Mouse (Mus musculus) erythroid progenitor cell, adult 5-6 weeks (primary cell): ENCODE measurements around the gene Olfr316. TPM values are rescaled to one million over a fixed set of nuclear protein-coding genes. Genes with fewer than 3 reads are reported as not detected.

Experiments used
- ATAC-seq: replicated peaks from 2 replicates; pipeline ENCODE4 v1.8.0; 2016; ENCODE audit warnings: moderate number of reproducible peaks, mild to moderate bottlenecking, moderate TSS enrichment, inconsistent platforms; ENCODE audit not compliant: poor library complexity, low FRiP score, severe bottlenecking
- total RNA-seq, 2 experiments: library from RNA; stranded (forward) in 1 of 2; stranded (reverse) in 1 of 2; fragments of 150-400 nt in 1 of 2; fragments of 186-747, 209-891 nt in 1 of 2; gene quantifications; 2 replicates each; pipeline versions ENCODE4 v1.2.3 to v1.2.4; 2015 to 2017; ENCODE audit warnings: low replicate concordance in 2 of 2

Gene Olfr316
- total RNA-seq, 2 experiments from 2014 or later = not detected

DNA sequence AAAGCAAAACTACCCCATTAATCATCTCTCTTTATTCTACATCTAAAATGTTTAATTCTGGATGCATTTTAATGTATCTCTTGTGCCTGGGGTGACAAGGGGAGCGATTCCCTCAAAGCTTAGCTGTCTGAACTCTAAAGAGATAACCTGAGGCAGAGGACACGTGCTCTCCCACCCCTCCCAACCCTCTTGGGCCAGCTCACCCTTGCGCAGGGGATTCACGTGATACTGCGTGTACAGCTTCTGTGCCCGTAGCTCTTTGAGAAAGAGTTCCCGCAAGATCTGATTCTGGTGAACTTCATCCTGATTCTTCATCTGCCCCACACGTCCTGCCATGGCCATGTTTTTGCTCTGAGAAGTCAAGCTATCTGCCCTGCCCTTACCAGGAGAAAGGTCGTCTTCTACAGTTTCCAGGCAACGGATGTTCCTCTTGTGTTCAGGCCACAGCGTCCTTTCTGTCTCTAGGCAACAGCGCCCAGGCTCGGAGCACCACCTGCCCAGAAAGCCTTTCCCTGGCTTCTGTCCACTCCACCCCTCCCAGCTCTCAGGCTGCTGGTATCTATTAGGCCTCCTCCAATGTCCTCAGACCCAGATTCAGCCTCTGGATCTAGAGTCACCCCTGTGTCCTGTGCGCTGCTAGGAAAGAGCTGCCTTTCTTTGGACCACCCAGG, 49.2 kb downstream of the Olfr316 start, which contains the start of gene Fam183b:
Gene Fam183b (minus strand): TSS at position 403 of the 671 bp plus-strand sequence.
- no peak for ATAC-seq

- no peak for ATAC-seq
These were observed 51.3 kb downstream of the Olfr316 start for GRCm38 (mm10) chr11:58803871-58804270.

DNA sequence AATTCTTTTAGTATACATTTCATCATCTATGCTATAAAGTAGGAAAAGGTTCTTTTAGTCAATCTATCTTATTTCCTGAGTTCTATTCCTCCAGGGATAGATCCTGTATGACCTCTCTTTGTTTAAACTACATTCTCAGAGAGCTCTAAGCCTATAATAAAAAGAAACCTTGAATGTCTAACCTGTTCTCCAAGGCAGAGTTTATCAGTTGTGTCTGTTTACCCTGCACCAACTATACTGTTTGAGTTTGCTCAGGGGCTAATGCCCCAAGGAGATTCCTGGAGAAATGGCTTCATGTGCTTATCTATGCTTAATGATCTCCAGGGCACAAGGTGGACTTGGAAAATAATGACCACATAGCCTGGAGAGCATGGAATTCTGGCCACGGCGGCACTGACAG, 51.9 kb downstream of the Olfr316 start:
- ATAC-seq = no peak

Other genes starting within 250 kb of the Olfr316 start
- gene Olfr330, start 217.9 kb upstream of the Olfr316 start, total RNA-seq (2015; ENCODE audit: low replicate concordance) = not detected in 2 replicates
- gene Olfr330, start 217.9 kb upstream of the Olfr316 start, total RNA-seq (2017; ENCODE audit: low replicate concordance) = not detected in 2 replicates
- not detected in 2 replicates for gene Olfr329-ps, start 206.3 kb upstream of the Olfr316 start, total RNA-seq (2015; ENCODE audit: low replicate concordance)
- not detected in 2 replicates for gene Olfr329-ps, start 206.3 kb upstream of the Olfr316 start, total RNA-seq (2017; ENCODE audit: low replicate concordance)
- not detected in 2 replicates for gene Olfr328, start 197.1 kb upstream of the Olfr316 start, total RNA-seq (2015; ENCODE audit: low replicate concordance)
- gene Olfr328, start 197.1 kb upstream of the Olfr316 start, total RNA-seq (2017; ENCODE audit: low replicate concordance) = not detected in 2 replicates
- gene Olfr224, start 182.2 kb upstream of the Olfr316 start, total RNA-seq (2015; ENCODE audit: low replicate concordance) = not detected in 2 replicates
- gene Olfr224, start 182.2 kb upstream of the Olfr316 start, total RNA-seq (2017; ENCODE audit: low replicate concordance) = not detected in 2 replicates
- gene Olfr325, start 175.0 kb upstream of the Olfr316 start, total RNA-seq (2015; ENCODE audit: low replicate concordance) = not detected in 2 replicates
- gene Olfr325, start 175.0 kb upstream of the Olfr316 start, total RNA-seq (2017; ENCODE audit: low replicate concordance) = not detected in 2 replicates
- gene Olfr324, start 157.6 kb upstream of the Olfr316 start, total RNA-seq (2015; ENCODE audit: low replicate concordance) = not detected in 2 replicates
- gene Olfr324, start 157.6 kb upstream of the Olfr316 start, total RNA-seq (2017; ENCODE audit: low replicate concordance) = not detected in 2 replicates
- not detected in 2 replicates for gene 2210407C18Rik, start 136.7 kb upstream of the Olfr316 start, total RNA-seq (2015; ENCODE audit: low replicate concordance)
- not detected in 2 replicates for gene 2210407C18Rik, start 136.7 kb upstream of the Olfr316 start, total RNA-seq (2017; ENCODE audit: low replicate concordance)
- not detected in 2 replicates for gene Olfr323, start 122.2 kb upstream of the Olfr316 start, total RNA-seq (2015; ENCODE audit: low replicate concordance)
- gene Olfr323, start 122.2 kb upstream of the Olfr316 start, total RNA-seq (2017; ENCODE audit: low replicate concordance) = not detected in 2 replicates
- gene Trim58, start 112.3 kb upstream of the Olfr316 start, total RNA-seq (2015; ENCODE audit: low replicate concordance) = 56.9 and 65.4 TPM in 2 replicates
- gene Trim58, start 112.3 kb upstream of the Olfr316 start, total RNA-seq (2017; ENCODE audit: low replicate concordance) = 45.0 and 61.1 TPM in 2 replicates
- gene Olfr322, start 94.0 kb upstream of the Olfr316 start, total RNA-seq (2015; ENCODE audit: low replicate concordance) = 0.42 TPM in 1 of 2 replicates, not detected in the other
- 0.77 and 1.9 TPM in 2 replicates for gene Olfr322, start 94.0 kb upstream of the Olfr316 start, total RNA-seq (2017; ENCODE audit: low replicate concordance)
- not detected in 2 replicates for gene Olfr320, start 71.6 kb upstream of the Olfr316 start, total RNA-seq (2015; ENCODE audit: low replicate concordance)
- gene Olfr320, start 71.6 kb upstream of the Olfr316 start, total RNA-seq (2017; ENCODE audit: low replicate concordance) = not detected in 2 replicates
- gene Olfr319, start 53.6 kb upstream of the Olfr316 start, total RNA-seq (2015; ENCODE audit: low replicate concordance) = not detected in 2 replicates
- gene Olfr319, start 53.6 kb upstream of the Olfr316 start, total RNA-seq (2017; ENCODE audit: low replicate concordance) = not detected in 2 replicates
- gene Olfr318, start 28.7 kb upstream of the Olfr316 start, total RNA-seq (2015; ENCODE audit: low replicate concordance) = not detected in 2 replicates
- not detected in 2 replicates for gene Olfr318, start 28.7 kb upstream of the Olfr316 start, total RNA-seq (2017; ENCODE audit: low replicate concordance)
- gene Olfr317, start 13.5 kb upstream of the Olfr316 start, total RNA-seq (2015; ENCODE audit: low replicate concordance) = not detected in 2 replicates
- gene Olfr317, start 13.5 kb upstream of the Olfr316 start, total RNA-seq (2017; ENCODE audit: low replicate concordance) = not detected in 2 replicates
- gene Olfr315, start 20.5 kb downstream of the Olfr316 start, total RNA-seq (2015; ENCODE audit: low replicate concordance) = not detected in 2 replicates
- not detected in 2 replicates for gene Olfr315, start 20.5 kb downstream of the Olfr316 start, total RNA-seq (2017; ENCODE audit: low replicate concordance)
- not detected in 2 replicates for gene Olfr314, start 30.2 kb downstream of the Olfr316 start, total RNA-seq (2015; ENCODE audit: low replicate concordance)
- gene Olfr314, start 30.2 kb downstream of the Olfr316 start, total RNA-seq (2017; ENCODE audit: low replicate concordance) = not detected in 2 replicates
- gene Fam183b, start 49.2 kb downstream of the Olfr316 start, total RNA-seq (2015; ENCODE audit: low replicate concordance) = not detected in 2 replicates
- not detected in 2 replicates for gene Fam183b, start 49.2 kb downstream of the Olfr316 start, total RNA-seq (2017; ENCODE audit: low replicate concordance)
- gene Olfr313, start 62.3 kb downstream of the Olfr316 start, total RNA-seq (2015; ENCODE audit: low replicate concordance) = not detected in 2 replicates
- not detected in 2 replicates for gene Olfr313, start 62.3 kb downstream of the Olfr316 start, total RNA-seq (2017; ENCODE audit: low replicate concordance)
- not detected in 2 replicates for gene Olfr312, start 76.5 kb downstream of the Olfr316 start, total RNA-seq (2015; ENCODE audit: low replicate concordance)
- gene Olfr312, start 76.5 kb downstream of the Olfr316 start, total RNA-seq (2017; ENCODE audit: low replicate concordance) = not detected in 2 replicates
- gene Olfr311, start 86.5 kb downstream of the Olfr316 start, total RNA-seq (2015; ENCODE audit: low replicate concordance) = not detected in 2 replicates
- not detected in 2 replicates for gene Olfr311, start 86.5 kb downstream of the Olfr316 start, total RNA-seq (2017; ENCODE audit: low replicate concordance)
- 11.5 and 13.4 TPM in 2 replicates for gene Gm12258, start 94.4 kb downstream of the Olfr316 start, total RNA-seq (2015; ENCODE audit: low replicate concordance)
- gene Gm12258, start 94.4 kb downstream of the Olfr316 start, total RNA-seq (2017; ENCODE audit: low replicate concordance) = 11.0 and 32.9 TPM in 2 replicates
- 4.3 and 11.3 TPM in 2 replicates for gene 2810021J22Rik, start 114.5 kb downstream of the Olfr316 start, total RNA-seq (2015; ENCODE audit: low replicate concordance)
- gene 2810021J22Rik, start 114.5 kb downstream of the Olfr316 start, total RNA-seq (2017; ENCODE audit: low replicate concordance) = 2.7 and 3.9 TPM in 2 replicates
- 79.2 and 83.3 TPM in 2 replicates for gene Zfp39, start 151.5 kb downstream of the Olfr316 start, total RNA-seq (2015; ENCODE audit: low replicate concordance)
- gene Zfp39, start 151.5 kb downstream of the Olfr316 start, total RNA-seq (2017; ENCODE audit: low replicate concordance) = 44.4 and 49.4 TPM in 2 replicates
- 407 and 422 TPM in 2 replicates for gene Btnl10, start 165.2 kb downstream of the Olfr316 start, total RNA-seq (2015; ENCODE audit: low replicate concordance)
- 484 and 553 TPM in 2 replicates for gene Btnl10, start 165.2 kb downstream of the Olfr316 start, total RNA-seq (2017; ENCODE audit: low replicate concordance)
- 104 and 109 TPM in 2 replicates for gene Rnf187, start 186.2 kb downstream of the Olfr316 start, total RNA-seq (2015; ENCODE audit: low replicate concordance)
- 104 and 117 TPM in 2 replicates for gene Rnf187, start 186.2 kb downstream of the Olfr316 start, total RNA-seq (2017; ENCODE audit: low replicate concordance)
- 265 and 290 TPM in 2 replicates for gene Hist3h2ba, start 196.2 kb downstream of the Olfr316 start, total RNA-seq (2015; ENCODE audit: low replicate concordance)
- gene Hist3h2ba, start 196.2 kb downstream of the Olfr316 start, total RNA-seq (2017; ENCODE audit: low replicate concordance) = 136 and 409 TPM in 2 replicates
- 186 and 192 TPM in 2 replicates for gene Hist3h2a, start 202.0 kb downstream of the Olfr316 start, total RNA-seq (2015; ENCODE audit: low replicate concordance)
- gene Hist3h2a, start 202.0 kb downstream of the Olfr316 start, total RNA-seq (2017; ENCODE audit: low replicate concordance) = 1,299 and 1,489 TPM in 2 replicates
- gene Trim17, start 202.0 kb downstream of the Olfr316 start, total RNA-seq (2015; ENCODE audit: low replicate concordance) = 0.36 and 0.84 TPM in 2 replicates
- 1.2 TPM in 2 replicates for gene Trim17, start 202.0 kb downstream of the Olfr316 start, total RNA-seq (2017; ENCODE audit: low replicate concordance)
- gene Trim11, start 225.4 kb downstream of the Olfr316 start, total RNA-seq (2015; ENCODE audit: low replicate concordance) = 10.1 and 18.0 TPM in 2 replicates
- 11.3 and 15.2 TPM in 2 replicates for gene Trim11, start 225.4 kb downstream of the Olfr316 start, total RNA-seq (2017; ENCODE audit: low replicate concordance)